Mouse (Mus musculus): ENCODE measurements at regions not wholly inside any gene's neighbourhood (a gene's known extent, or its start where the extent isn't known, plus 50 kb on each side); places are given as distances from the start of the nearest gene placed in this dataset.

GRCm38 (mm10) chr12:14776301-14776700 lies 624.4 kb upstream of the Fam84a start:
- no peak for DNase-seq (ENCODE audit: inconsistent ontology term)

- no peak for DNase-seq (ENCODE audit: inconsistent ontology term)
Observed at GRCm38 (mm10) chr12:14752536-14752935, 600.7 kb upstream of the Fam84a start.

GRCm38 (mm10) chr12:14747381-14747780 lies 595.5 kb upstream of the Fam84a start:
- DNase-seq (ENCODE audit: inconsistent ontology term), result peak; percentile 29
